Mouse (Mus musculus): ENCODE data around the gene Cbln4. TPM values are rescaled to one million over a fixed set of nuclear protein-coding genes. Genes with fewer than 3 reads are reported as not detected.

The Cbln4 gene
- polyA plus RNA-seq (2015; fragmentation: Nextera tagmentation; extraction: Ambion mirVana), result not detected in 2 replicates

GRCm38 (mm10) chr2:172043235-172043610 is at the start of gene Cbln4:
Gene Cbln4 (minus strand): TSS chr2:172043466.

Other genes starting within 250 kb of the Cbln4 start
- gene Mc3r, start 205.0 kb upstream of the Cbln4 start, polyA plus RNA-seq (2015; fragmentation: Nextera tagmentation; extraction: Ambion mirVana), result not detected in 2 replicates

All from spleen, postnatal 0 days (tissue).